Mouse (Mus musculus): ENCODE data around the gene Tfip11.

Gene Tfip11

GRCm38 (mm10) chr5:112320379-112320778 lies 5.8 kb upstream of the Tfip11 start:
- DNase-seq (ENCODE audit: low read depth), result no peak

- no peak for DNase-seq (ENCODE audit: low read depth)
Measured at GRCm38 (mm10) chr5:112320936-112321335, 5.2 kb upstream of the Tfip11 start.

- DNase-seq (ENCODE audit: low read depth), result no peak
Measured at GRCm38 (mm10) chr5:112321376-112321775, 4.8 kb upstream of the Tfip11 start.

- no peak for DNase-seq (ENCODE audit: low read depth)
Measured at GRCm38 (mm10) chr5:112323246-112323645, 2.9 kb upstream of the Tfip11 start.

GRCm38 (mm10) chr5:112324637-112325545 lies 1.3 kb upstream of the Tfip11 start:
- peak; percentile 96 for DNase-seq (ENCODE audit: low read depth)

- no peak for DNase-seq (ENCODE audit: low read depth)
Measured at GRCm38 (mm10) chr5:112326446-112327009, 370 bp downstream of the Tfip11 start.

GRCm38 (mm10) chr5:112327854-112328253 lies 1.7 kb downstream of the Tfip11 start:
- DNase-seq (ENCODE audit: low read depth), result no peak

- DNase-seq (ENCODE audit: low read depth), result no peak
Measured at GRCm38 (mm10) chr5:112329805-112330564, 3.8 kb downstream of the Tfip11 start.

GRCm38 (mm10) chr5:112335473-112335872 lies 9.3 kb downstream of the Tfip11 start:
- DNase-seq (ENCODE audit: low read depth), result peak; percentile 74

GRCm38 (mm10) chr5:112337004-112337403 lies 10.8 kb downstream of the Tfip11 start:
- no peak for DNase-seq (ENCODE audit: low read depth)

- DNase-seq (ENCODE audit: low read depth), result no peak
Measured at GRCm38 (mm10) chr5:112339215-112339614, 13.1 kb downstream of the Tfip11 start.

- DNase-seq (ENCODE audit: low read depth), result peak; percentile 73
Measured at GRCm38 (mm10) chr5:112342463-112343204, 16.5 kb downstream of the Tfip11 start, which contains the start of the genes Srrd and Hps4. Gene Srrd (minus strand): TSS chr5:112343040. Gene Hps4 (plus strand): TSS chr5:112343083.

GRCm38 (mm10) chr5:112343205-112343595 lies 17.0 kb downstream of the Tfip11 start:
- peak; percentile 70 for DNase-seq (ENCODE audit: low read depth)

- DNase-seq (ENCODE audit: low read depth), result no peak
Measured at GRCm38 (mm10) chr5:112344092-112344960, 18.2 kb downstream of the Tfip11 start.

GRCm38 (mm10) chr5:112346211-112346965 lies 20.2 kb downstream of the Tfip11 start:
- DNase-seq (ENCODE audit: low read depth), result no peak

- no peak for DNase-seq (ENCODE audit: low read depth)
Measured at GRCm38 (mm10) chr5:112349169-112349568, 23.0 kb downstream of the Tfip11 start.

- DNase-seq (ENCODE audit: low read depth), result no peak
Measured at GRCm38 (mm10) chr5:112355493-112355892, 29.3 kb downstream of the Tfip11 start.

GRCm38 (mm10) chr5:112355910-112356309 lies 29.8 kb downstream of the Tfip11 start, which contains the start of gene Gm6583:
Gene Gm6583 (minus strand): TSS chr5:112356033.
- no peak for DNase-seq (ENCODE audit: low read depth)

- DNase-seq (ENCODE audit: low read depth), result no peak
Measured at GRCm38 (mm10) chr5:112356322-112356721, 30.2 kb downstream of the Tfip11 start.

- DNase-seq (ENCODE audit: low read depth), result no peak
Measured at GRCm38 (mm10) chr5:112359520-112359919, 33.4 kb downstream of the Tfip11 start.

Data from 416B (cell line).